Mouse (Mus musculus): ENCODE measurements around the gene Foxc2.

DNA sequence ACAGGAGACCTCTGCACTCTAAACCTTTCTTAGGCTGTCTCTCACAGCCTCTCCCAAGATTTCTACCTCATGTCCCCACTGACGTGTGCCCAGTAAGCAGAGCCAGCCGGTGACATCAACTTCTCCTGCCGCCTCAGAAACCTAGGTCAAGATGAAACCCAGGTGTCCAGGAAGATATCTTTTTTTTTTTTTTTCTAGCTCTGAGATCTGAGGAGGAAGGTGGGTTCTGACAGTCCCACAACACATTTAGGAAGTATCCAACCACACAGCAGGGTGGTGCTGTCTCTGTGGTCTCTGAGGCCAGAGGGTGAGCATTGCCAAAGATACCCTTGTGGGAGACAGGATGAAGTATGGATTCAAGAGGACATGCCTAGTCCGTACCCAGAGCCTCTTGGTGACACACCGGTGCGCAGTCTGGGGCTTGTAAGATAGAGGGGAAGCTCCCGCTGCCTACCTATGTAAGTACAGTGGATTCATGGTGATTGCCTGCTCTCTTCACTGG lies 41.1 kb downstream of the Foxc2 start:
- no peak for TF ChIP-seq CTCF (IDR thresholded peaks at IDR 0.05; ENCODE audit: borderline replicate concordance, control insufficient read depth, extremely low read depth, insufficient read depth, low read length, poor library complexity)
- no peak for TF ChIP-seq POLR2A (IDR thresholded peaks at IDR 0.05; ENCODE audit: control insufficient read depth, extremely low read depth, insufficient read depth, low read length, poor library complexity)
